Comparison of ENCODE assay signal across 8 mouse cellular contexts in the genomic region with DNA sequence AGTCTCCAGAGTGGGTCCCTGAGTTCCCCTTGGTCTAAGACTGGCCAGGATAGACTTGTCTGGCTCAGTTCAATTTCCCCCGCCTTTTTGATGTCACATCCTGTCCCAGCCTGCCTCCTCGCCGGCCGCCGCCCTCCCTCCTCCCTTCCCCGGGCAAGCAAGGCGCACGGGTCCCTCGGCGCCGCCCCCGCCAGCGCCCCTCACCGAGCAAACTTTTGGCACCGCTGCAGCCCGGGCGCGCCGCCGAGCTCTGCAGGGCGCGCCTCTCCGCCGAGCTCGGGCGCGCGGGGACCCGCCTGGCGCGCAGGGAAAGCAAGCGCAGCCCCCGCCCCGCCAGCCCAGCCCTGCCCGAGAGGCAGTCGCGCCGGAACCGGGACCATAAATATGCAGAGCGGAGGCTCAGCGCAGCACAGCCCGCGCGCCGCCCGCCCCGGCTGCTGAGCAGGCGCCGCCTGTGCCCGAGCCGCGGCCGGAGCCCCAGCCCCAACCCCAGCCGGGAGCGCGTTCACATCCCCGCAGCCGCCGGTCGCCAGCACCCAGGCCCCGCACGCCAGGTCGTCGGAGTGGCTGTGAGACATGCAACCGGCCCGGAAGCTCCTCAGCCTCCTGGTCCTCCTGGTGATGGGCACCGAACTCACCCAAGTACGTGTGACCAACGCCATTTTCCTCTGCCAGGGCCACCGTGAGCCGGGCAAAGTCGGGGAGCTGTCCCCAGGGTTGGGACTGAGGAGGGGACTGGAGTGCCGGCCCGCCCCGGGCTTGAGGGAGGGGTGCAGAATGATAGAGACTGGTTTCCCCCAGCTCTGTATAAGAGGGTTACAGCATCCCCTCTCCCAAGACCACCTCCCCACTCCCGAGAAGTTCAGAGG. TPM values are rescaled to one million over a fixed set of nuclear protein-coding genes. Genes with fewer than 3 reads are reported as not detected.
A peak's percentile ranks its signal among the peaks of the same experiment; 100 is the strongest.
DNase-seq lines count a peak whose midpoint lies in the region; ATAC-seq and TF ChIP-seq lines count a peak whose summit lies in the region.

Gene Olfm1 (plus strand): TSS at position 172 of the 869 bp plus-strand sequence.

- peaks cover 32% of the 10 kb centered on the region for H3K4me1 ChIP-seq in forebrain, embryonic 14.5 days (ENCODE audit: control insufficient read depth, insufficient read depth, low read length)
- peaks cover 10% of the 10 kb centered on the region for H3K4me1 ChIP-seq in heart, embryonic 15.5 days (replicated peaks)
- H3K4me1 ChIP-seq in liver, embryonic 11.5 days (replicated peaks; ENCODE audit: control insufficient read depth, insufficient read depth, low read length): no peaks in the 10 kb centered on the region

- H3K27ac ChIP-seq in forebrain, embryonic 14.5 days (ENCODE audit: low read depth, low read length): peak within 1 kb of the TSS; percentile 90
- H3K27ac ChIP-seq in heart, embryonic 15.5 days: no peak within 1 kb of the TSS
- H3K27ac ChIP-seq in liver, embryonic 11.5 days (ENCODE audit: low read depth, low read length): no peak within 1 kb of the TSS

- no peaks in the 10 kb centered on the region for H3K36me3 ChIP-seq in C2C12 (ENCODE audit: control insufficient read depth, insufficient read depth)
- H3K36me3 ChIP-seq in forebrain, embryonic 14.5 days (ENCODE audit: control insufficient read depth, insufficient read depth, low read length): no peaks in the 10 kb centered on the region
- H3K36me3 ChIP-seq in heart, embryonic 15.5 days: no peaks in the 10 kb centered on the region
- H3K36me3 ChIP-seq in liver, embryonic 11.5 days (ENCODE audit: control insufficient read depth, insufficient read depth, low read length): no peaks in the 10 kb centered on the region
- no peaks in the 10 kb centered on the region for H3K36me3 ChIP-seq in myocyte (ENCODE audit: control insufficient read depth, insufficient read depth)

- H3K4me2 ChIP-seq in forebrain, embryonic 14.5 days (ENCODE audit: low read length): peak within 1 kb of the TSS; percentile 70
- peak within 1 kb of the TSS; percentile 82 for H3K4me2 ChIP-seq in heart, embryonic 15.5 days
- peak within 1 kb of the TSS; percentile 71 for H3K4me2 ChIP-seq in liver, embryonic 11.5 days
- H3K4me2 ChIP-seq in myocyte (ENCODE audit: low read depth): no peak within 1 kb of the TSS

- no peak for TF ChIP-seq POLR2A in myocyte (IDR thresholded peaks at IDR 0.05; ENCODE audit: insufficient read length, low read depth)

- no peak for TF ChIP-seq CTCF in C2C12 (IDR thresholded peaks at IDR 0.05; ENCODE audit: control insufficient read depth, insufficient read depth, insufficient read length)

- no peak within 1 kb of the TSS for H3K4me3 ChIP-seq in C2C12 (ENCODE audit: insufficient read depth, poor library complexity, severe bottlenecking)
- peak within 1 kb of the TSS; percentile 77 for H3K4me3 ChIP-seq in forebrain, embryonic 14.5 days (ENCODE audit: low read depth, low read length)
- H3K4me3 ChIP-seq in heart, embryonic 15.5 days: peak within 1 kb of the TSS; percentile 54
- peak within 1 kb of the TSS; percentile 54 for H3K4me3 ChIP-seq in liver, embryonic 11.5 days (ENCODE audit: low read depth, low read length)
- H3K4me3 ChIP-seq in myocyte: no peak within 1 kb of the TSS

- no peaks in the 10 kb centered on the region for H3K9me3 ChIP-seq in forebrain, embryonic 14.5 days (replicated peaks; ENCODE audit: control insufficient read depth, low read length)
- no peaks in the 10 kb centered on the region for H3K9me3 ChIP-seq in heart, embryonic 15.5 days (replicated peaks)
- H3K9me3 ChIP-seq in liver, embryonic 11.5 days (ENCODE audit: control insufficient read depth, low read length): no peaks in the 10 kb centered on the region

- peak; percentile 75; the same call in 1 of the 2 replicates for ATAC-seq in cerebellum, adult (ENCODE audit: insufficient number of reproducible peaks, low FRiP score, low TSS enrichment)
- peak; percentile 82 for ATAC-seq in forebrain, embryonic 14.5 days
- peak; percentile 38 for ATAC-seq in heart, embryonic 15.5 days (replicated peaks; ENCODE audit: insufficient number of reproducible peaks, insufficient read depth, low FRiP score, low read depth)
- ATAC-seq in liver, embryonic 11.5 days (replicated peaks; ENCODE audit: low FRiP score): no peak

- H3K9ac ChIP-seq in forebrain, embryonic 14.5 days (ENCODE audit: low read length): peak within 1 kb of the TSS; percentile 87
- H3K9ac ChIP-seq in heart, embryonic 15.5 days: peak within 1 kb of the TSS; percentile 44; the same call in 1 of the 2 replicates
- peak within 1 kb of the TSS; percentile 16; the same call in 1 of the 2 replicates for H3K9ac ChIP-seq in liver, embryonic 11.5 days (ENCODE audit: low read depth, low read length)

- no peaks in the 10 kb centered on the region for H3K79me3 ChIP-seq in C2C12 (ENCODE audit: low read depth)

- H3K79me2 ChIP-seq in C2C12 (ENCODE audit: control insufficient read depth, insufficient read depth) (no peaks in the 10 kb centered on the region), myocyte (ENCODE audit: control insufficient read depth, insufficient read depth) (no peaks in the 10 kb centered on the region)

- H3K27me3 ChIP-seq in C2C12 (ENCODE audit: control insufficient read depth, insufficient read depth, insufficient read length): peaks cover 60% of the 10 kb centered on the region
- H3K27me3 ChIP-seq in forebrain, embryonic 14.5 days (replicated peaks; ENCODE audit: control insufficient read depth, insufficient read depth, low read length): no peaks in the 10 kb centered on the region
- H3K27me3 ChIP-seq in heart, embryonic 15.5 days: peaks cover 76% of the 10 kb centered on the region
- H3K27me3 ChIP-seq in liver, embryonic 11.5 days (replicated peaks; ENCODE audit: control insufficient read depth, insufficient read depth, low read length): peaks cover 46% of the 10 kb centered on the region
- H3K27me3 ChIP-seq in myocyte (ENCODE audit: control insufficient read depth, insufficient read depth, insufficient read length): peaks cover 72% of the 10 kb centered on the region

- WGBS in forebrain, embryonic 14.5 days: under 1% methylated on average over 53 of the region's 76 CpGs
- WGBS in heart, embryonic 15.5 days: under 1% methylated on average over 75 of the region's 76 CpGs
- 2% methylated on average over 72 of the region's 76 CpGs for WGBS in liver, embryonic 11.5 days

- H3ac ChIP-seq in C2C12 (ENCODE audit: control insufficient read depth, insufficient read length, low read depth): no peak within 1 kb of the TSS
- no peak within 1 kb of the TSS for H3ac ChIP-seq in myocyte (ENCODE audit: control insufficient read depth, insufficient read length)

- DNase-seq in forebrain, embryonic 14.5 days (ENCODE audit: low spot score): peak; percentile 82
- DNase-seq in kidney, postnatal 10 days: peak; percentile 81
- DNase-seq in liver, embryonic 11.5 days (ENCODE audit: low spot score): peak; percentile 40
- DNase-seq in urinary bladder, adult 2 months (ENCODE audit: low spot score): peak; percentile 39

TF ChIP-seq in C2C12, 6 proteins besides CTCF, POLR2A, EP300 and RAD21:
- TF ChIP-seq FOSL1 (IDR thresholded peaks at IDR 0.05; ENCODE audit: insufficient read depth, low read length, poor library complexity, severe bottlenecking): no peak

TF ChIP-seq in myocyte, 11 proteins besides CTCF, POLR2A, EP300 and RAD21:
- TF ChIP-seq USF1 (IDR thresholded peaks at IDR 0.05; ENCODE audit: low read depth): no peak
- TF ChIP-seq E2F4 (IDR thresholded peaks at IDR 0.05; ENCODE audit: insufficient read depth): no peak
- no peak for TF ChIP-seq POLR2AphosphoS2 (IDR thresholded peaks at IDR 0.05; ENCODE audit: insufficient read length, low read depth)
- no peak for TF ChIP-seq TCF12 (IDR thresholded peaks at IDR 0.05; ENCODE audit: insufficient read depth, poor library complexity, severe bottlenecking)
- TF ChIP-seq SRF (IDR thresholded peaks at IDR 0.05; ENCODE audit: control insufficient read depth, insufficient read length, low read depth): no peak
- no peak for TF ChIP-seq TCF3 (IDR thresholded peaks at IDR 0.05; ENCODE audit: insufficient read length, low read depth)
- TF ChIP-seq REST (IDR thresholded peaks at IDR 0.05; ENCODE audit: insufficient read depth, insufficient read length): no peak
- TF ChIP-seq MYOD1 (IDR thresholded peaks at IDR 0.05; ENCODE audit: control insufficient read depth in 1 of 3, insufficient read length in 2 of 3, low read depth in 2 of 3): no peak
- TF ChIP-seq CEBPB (IDR thresholded peaks at IDR 0.05; ENCODE audit: insufficient read depth, poor library complexity, severe bottlenecking): no peak
- no peak for TF ChIP-seq MYOG (IDR thresholded peaks at IDR 0.05; ENCODE audit: control insufficient read depth in 1 of 3, insufficient read depth in 1 of 3, insufficient read length in 2 of 3, low read depth in 2 of 3)
- TF ChIP-seq MAX (IDR thresholded peaks at IDR 0.05; ENCODE audit: low read depth): no peak

RNA-seq across cellular contexts. Expression of gene Olfm1, which starts in this region (rescaled TPM):
- polyA plus RNA-seq in C2C12 (2012; fragmentation: generic; extraction: Trizol): 55.2 TPM
- polyA plus RNA-seq in forebrain, embryonic 14.5 days (2014; fragmentation: Nextera tagmentation; extraction: Ambion mirVana): 173 and 218 TPM in 2 replicates
- 6.9 and 11.5 TPM in 2 replicates for polyA plus RNA-seq in heart, embryonic 15.5 days (2015; fragmentation: Nextera tagmentation; extraction: Ambion mirVana)
- 8.8 and 9.4 TPM in 2 replicates for polyA plus RNA-seq in liver, embryonic 11.5 days (2014; fragmentation: Nextera tagmentation; extraction: Ambion mirVana)
- 57.5 TPM for polyA plus RNA-seq in myocyte (2012; fragmentation: generic; extraction: Trizol)
- 33.9 and 46.8 TPM in 2 replicates for polyA plus RNA-seq in urinary bladder, adult 2 months (2012; rRNA removed)

Comparison
In these comparisons a context has a peak if more than half of its experiments do, and no peak if none do; other contexts are left out.
1. H3K4me3 ChIP-seq: peak in forebrain, embryonic 14.5 days (single experiment), heart, embryonic 15.5 days (single experiment) and liver, embryonic 11.5 days (single experiment); none in C2C12 (single experiment) and myocyte (single experiment).
2. H3K9ac ChIP-seq: peak in every context shown above with its lines; median percentile 87 in forebrain, embryonic 14.5 days; 44 in heart, embryonic 15.5 days; 16 in liver, embryonic 11.5 days.
3. Peak in every context shown above with its lines, with median percentiles within 50 percentile points of each other: DNase-seq.